Mouse (Mus musculus) inflammation-experienced regulatory T-cells, adult 6 months (primary cell): Measurements from ENCODE around the gene Max. TPM values are rescaled to one million over a fixed set of nuclear protein-coding genes. Genes with fewer than 3 reads are reported as not detected.

Source experiments
- ATAC-seq: one replicate; pipeline ENCODE4 v1.8.0; 2017
- polyA plus RNA-seq, 3 experiments: library from polyadenylated mRNA; unstranded; fragments of 100-300 nt; shearing (Covaris generic); gene quantifications; one replicate each; pipeline ENCODE4 v1.2.1; 2017

The Max gene
- polyA plus RNA-seq, 3 experiments from 2014 or later, result 39.5 to 114 (median 83.1) TPM

DNA sequence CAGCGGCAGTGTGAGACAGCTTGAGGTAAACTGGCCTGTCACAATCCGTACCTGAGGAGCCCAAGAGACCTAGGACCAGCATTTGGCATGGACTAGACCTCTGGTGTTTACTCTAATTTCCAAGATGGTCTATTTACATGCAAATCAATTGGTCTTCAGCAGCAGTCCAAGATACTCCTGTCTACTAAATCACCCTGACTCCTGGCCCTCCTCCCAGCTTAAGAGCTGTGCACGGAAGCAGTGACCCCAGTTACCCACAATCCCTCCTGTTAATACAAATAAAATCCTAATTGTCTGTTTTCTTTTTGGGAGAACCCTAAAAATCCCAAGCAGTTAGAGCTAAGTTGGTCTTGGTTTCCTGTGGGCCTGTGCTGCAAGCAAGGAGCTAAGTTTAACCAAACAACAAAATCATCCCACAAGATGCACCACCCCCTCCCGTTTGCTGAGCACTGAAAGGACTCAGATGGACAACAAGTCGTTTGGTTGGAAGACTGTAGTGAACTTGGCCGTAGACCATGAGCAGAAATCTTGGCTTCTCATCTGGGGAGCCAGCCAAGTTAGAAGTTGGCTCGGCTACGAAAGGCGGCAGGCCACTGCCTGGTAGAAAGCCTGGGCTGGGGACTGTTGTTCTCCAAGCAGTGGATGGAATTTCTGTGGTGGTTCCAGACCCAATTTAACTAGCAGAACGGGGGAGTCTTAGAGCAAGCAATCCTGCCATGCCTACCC, 7.1 kb downstream of the Max start:
- ATAC-seq, result no peak

DNA sequence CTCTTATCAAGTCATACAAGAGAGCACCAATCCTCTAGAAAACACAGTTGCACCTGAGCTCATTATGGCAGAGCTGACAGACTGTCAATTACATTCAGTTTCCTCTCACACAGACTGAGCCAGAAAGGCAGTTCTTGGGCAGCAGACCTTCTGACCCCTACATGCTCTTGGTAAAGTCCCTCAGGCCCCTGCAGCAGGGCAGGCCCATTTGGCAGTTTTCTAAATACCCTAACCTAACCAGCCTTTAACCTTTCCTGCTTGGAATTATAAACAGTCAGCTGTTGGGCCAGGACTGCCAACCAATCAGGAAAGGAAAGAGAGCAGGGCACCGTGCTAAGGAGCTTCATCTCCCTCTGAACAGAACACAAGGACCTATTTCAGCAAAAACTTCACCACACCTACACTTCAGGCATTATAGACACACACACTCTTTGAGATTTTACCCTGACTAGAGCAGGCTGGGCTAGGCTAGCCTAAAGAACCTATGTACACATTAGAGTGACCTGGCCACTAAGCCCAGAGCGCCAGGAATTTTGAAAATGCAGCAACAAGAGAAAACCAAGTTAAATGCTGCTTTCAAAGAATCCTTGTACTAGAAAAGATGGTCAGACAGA, 8.1 kb downstream of the Max start:
- ATAC-seq, result no peak

DNA sequence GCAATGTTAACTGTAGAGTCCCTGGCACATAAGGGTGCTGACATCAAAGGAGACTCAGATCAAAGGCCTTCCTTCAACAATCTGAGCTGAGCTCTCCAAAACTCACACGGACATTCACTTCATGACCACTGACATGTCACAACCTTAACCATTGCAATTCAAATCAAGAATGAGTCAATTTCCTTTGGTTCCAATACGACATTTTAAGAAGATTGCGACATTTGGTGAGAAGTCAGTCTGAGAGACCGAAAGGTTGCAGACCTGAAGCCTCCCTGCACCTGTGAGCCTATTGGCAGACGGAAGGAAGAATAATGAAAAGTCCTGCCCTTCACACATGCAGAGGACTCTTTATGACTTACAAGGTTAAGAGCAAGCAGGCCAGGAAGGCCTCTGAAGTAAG, 11.7 kb downstream of the Max start:
- peak; percentile 49 for ATAC-seq

DNA sequence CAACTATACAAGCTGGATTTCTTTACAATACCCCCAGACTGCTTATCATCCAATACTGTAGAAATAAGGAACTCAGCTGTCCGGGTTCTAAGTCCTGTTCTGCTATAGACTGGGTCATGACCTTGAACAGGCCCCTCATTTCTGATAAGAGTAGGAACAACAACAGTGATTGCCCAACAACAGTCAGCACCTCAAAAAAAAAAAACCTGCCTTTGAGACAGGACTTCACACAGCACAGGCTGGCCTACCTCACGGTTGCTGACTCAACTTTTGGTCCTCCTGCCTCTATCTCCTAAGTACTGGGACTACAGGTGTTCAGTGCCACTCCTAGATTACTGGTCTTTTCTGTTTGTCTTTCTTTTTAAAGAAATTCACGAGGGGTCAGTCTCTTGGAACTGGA, 13.2 kb downstream of the Max start:
- no peak for ATAC-seq

DNA sequence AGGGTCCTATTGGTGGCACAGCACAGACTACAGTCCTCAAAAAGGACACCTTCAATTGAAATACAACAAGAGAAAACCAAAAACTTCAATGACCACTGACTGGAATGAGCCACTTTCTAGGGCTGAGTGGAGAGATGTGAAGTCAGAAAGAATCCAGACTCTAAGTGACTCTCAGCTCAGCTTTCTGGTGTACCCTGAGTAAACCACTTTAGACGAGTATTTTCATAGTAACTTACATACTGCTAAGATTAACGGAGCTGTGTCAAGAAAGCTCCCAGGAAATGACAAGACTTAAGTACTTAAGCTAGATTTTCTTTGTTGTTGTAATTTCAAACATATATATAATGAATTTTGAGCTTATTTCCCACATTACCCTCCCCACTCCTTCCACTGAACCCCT, 13.8 kb downstream of the Max start:
- ATAC-seq, result no peak

DNA sequence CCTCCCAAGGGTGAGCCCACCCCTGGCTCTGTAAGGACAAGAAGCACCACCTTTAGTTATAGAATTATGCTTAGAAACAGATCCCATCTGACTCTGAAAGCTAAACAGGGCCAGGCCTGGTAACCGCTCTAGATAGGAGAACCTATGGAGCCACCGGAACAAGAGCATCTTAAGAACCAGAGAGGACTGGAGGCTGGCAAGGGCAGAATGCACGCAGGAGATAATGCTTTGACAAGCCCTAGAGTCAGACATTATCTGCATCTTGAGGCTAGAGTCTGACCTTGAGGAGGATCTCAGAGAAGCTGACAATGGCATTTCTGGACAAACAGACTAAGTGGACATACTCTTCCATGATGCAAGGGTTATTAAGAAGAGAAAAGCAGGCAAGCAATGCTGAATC, 14.5 kb downstream of the Max start:
- ATAC-seq, result no peak

DNA sequence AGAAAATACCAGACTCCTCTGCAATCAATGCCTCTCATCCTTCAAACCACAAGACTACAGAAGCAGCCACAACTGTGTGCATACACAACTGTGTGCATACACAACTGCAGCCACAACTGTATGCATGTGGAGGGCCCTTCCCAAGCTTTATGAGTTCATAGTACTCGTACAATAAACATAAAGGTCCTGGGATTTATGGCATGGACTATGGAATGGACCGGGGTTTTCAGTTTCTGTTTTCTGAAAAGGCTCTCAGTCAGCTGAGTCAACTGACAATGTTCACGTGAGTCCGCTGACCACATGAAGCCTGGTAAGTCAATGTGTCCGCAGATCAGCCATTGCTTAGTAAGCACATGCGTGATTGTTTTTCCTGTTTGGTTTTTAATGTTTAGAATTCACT, 18.5 kb downstream of the Max start:
- ATAC-seq, result no peak

DNA sequence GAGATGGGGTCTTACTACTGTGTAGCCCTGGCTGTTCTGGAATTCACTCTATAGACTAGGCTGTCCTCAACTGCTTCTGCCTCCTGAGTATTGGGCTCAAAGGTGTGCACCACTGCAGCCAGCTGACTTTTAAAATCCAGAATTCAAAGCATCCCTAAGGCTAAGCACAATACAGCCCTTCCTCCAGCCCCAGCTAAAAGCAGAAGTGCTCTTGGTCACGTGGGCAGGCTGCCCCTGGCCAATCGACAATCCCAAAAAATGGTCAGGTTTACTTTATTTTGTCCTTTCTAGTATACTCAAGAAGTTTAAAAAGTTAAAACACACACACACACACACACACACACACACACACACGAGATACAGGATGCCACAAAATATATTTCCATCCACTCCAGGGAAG, 19.0 kb downstream of the Max start:
- ATAC-seq, result no peak

DNA sequence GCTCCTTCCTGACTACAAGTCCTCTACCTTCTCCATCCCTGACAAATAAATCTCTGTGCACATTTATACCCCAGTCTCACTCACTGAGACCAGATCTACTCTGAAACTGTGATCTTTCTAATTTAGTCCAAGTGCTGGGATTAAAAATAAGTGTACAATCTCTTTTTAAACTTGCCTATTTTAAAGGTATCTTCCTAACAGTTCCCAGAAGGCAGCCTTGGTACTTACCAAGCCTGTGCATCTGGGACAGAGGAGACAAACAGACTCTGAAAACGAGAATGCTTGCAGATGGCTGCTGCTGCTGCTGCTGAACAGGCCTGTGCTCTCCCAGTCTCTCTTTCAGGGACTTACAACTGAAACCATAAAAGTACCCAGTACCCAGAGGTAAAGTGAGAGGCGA, 19.5 kb downstream of the Max start:
- no peak for ATAC-seq

DNA sequence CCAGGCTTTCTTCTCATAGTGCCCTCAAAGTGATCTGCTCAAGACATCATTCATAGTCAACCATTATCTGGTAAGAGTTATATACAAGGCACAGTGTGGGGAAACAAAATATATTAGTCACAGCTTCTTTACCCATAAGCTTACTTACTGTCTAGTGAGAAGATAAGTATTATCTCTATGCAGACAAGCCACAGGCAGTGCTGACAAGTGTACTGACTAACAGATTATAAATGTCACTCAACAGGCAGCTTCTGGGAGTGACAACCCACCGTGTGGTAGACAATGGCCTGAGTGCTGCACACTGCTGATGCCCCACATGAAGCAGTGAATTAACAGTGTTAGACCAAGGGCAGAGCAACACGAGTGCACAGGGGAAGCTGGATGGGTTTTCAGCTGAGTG, 20.5 kb downstream of the Max start:
- no peak for ATAC-seq

DNA sequence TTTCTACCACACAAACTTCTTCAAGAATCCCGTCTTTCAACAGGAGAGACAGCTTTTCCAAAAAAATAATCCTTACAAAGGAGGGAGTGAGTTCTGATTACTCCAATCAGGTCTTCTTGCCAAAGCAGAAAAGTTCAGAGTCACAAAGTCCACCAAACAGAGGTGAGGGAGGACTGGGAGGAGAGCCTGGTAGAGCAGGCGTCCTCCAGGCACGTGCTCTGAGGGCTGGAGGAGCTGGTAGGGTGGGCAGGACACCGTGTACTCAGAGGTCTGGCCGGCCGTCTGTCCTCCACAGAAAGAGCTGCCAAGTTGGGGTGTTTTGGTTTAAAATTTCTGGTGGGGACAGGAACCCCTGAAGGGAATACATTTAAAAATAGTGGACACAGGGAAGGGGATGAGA, 24.0 kb downstream of the Max start:
- ATAC-seq, result no peak

DNA sequence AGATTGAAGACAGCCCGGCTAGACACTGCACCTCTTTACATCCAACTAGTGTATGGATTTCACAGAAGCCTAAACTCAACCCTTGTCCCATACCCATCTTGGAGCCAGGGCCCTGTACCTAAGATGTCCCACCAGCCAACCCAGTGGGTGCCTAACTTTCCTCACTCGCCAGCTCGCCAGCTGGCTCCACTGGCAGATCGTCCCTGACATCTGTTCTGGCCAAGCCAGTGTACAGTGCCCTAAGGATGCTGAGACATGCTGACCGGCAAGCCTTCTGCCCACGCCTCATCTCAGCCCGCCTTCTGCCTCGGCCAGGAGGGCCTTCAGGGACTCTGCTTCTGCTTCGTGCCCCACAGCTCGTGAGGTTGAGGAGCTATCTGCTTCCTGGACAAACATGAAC, 25.8 kb downstream of the Max start:
- no peak for ATAC-seq

DNA sequence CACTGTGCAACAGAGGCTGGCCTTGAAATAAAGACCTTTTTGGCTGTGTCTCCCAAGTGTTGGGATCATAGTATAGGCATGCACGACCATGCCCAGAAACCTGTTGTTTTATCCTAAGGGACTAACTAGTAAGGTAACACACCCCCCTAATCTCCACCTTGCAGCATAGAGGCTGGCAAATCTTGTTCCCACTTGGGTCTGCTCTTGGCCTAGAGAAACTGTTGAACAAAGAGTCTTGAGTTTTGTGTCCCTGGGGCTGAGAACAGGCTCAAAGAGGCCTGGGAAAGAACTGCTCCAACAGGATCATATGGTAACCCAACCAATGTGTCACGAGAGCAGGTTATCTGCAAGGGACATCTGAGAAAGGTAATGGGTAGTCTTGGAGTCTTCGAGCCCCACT, 27.6 kb downstream of the Max start:
- ATAC-seq, result no peak

DNA sequence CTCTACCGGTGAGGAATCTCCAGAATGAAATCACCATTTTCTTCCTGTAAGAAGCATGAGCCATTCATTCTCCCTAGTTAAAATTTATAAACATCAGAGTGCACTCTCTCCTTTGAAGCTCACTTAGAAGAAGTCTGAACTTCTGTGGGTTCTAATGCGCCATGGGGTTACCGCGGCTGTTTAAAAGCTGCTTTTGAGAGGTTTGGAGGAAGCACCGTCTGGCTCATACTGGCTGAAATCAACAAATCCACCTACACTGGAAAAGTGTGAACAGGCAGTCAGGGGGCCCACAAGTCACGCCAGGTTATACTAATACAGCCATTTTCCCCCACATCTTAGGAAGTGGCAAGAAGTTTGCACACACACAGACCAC, 29.3 kb downstream of the Max start:
- peak; percentile 17 for ATAC-seq

DNA sequence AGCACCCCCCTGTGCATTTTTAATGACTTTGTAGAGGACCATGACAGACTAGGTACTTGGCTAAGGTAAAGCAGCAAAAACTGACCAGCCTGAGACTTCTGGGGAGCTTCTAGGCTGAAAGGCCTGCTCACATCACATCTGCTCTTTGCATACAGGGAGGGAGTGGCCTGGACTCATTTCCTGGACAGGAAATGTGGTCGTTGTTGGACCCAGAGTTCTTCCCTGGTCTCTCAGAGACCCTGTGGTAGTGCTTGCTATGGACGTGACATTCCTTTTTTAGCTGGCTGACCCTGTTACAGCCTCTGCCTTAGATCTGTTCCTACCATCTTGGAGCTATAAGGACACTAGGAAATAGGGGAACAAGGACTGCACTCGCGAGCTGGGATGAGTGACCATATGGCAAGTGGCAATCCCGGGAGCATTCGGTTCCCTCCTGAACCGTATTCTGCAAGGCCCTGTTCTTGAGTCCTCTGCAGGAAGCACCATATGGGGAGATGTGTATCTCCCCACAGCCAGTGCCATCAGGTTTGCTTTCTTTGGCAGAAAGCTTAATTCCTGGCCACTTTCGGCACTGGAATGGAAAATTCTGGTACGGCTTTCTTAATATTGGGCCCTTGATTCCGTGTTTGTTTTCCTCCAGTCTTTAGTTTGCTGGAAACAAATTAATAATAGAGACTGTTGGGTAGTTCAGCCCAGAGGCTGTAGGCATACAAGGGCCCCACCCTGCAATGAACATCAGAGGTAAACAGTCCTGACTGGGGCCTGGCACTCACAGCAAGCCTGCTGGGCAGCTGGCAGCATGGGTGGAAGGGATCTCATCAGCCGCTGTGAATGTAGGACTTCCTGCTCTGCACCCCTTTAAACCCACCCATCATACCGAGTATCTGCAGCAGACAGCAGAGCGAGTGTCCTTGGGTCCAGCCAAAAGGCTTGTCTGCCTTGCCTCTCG, 30.0 kb downstream of the Max start:
- no peak for ATAC-seq

DNA sequence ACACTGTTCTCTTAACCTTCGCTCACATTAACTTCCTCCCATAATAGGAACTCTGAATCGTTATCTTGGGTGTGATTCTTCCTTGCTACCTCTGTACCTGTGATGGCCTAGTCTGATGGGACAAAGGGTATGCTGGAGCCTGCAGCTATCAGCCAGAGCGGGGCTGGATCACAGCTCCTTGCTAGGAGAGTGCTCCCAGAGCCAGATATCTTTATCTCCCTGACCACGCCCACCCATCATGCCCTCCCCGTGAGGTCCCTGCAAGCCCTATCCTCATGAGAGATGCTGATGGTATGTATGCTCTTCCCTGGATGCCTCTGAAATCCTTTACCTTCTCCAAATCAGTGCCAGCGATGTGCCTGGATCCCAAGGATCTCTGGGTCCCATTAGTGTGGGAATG, 31.8 kb downstream of the Max start:
- no peak for ATAC-seq

DNA sequence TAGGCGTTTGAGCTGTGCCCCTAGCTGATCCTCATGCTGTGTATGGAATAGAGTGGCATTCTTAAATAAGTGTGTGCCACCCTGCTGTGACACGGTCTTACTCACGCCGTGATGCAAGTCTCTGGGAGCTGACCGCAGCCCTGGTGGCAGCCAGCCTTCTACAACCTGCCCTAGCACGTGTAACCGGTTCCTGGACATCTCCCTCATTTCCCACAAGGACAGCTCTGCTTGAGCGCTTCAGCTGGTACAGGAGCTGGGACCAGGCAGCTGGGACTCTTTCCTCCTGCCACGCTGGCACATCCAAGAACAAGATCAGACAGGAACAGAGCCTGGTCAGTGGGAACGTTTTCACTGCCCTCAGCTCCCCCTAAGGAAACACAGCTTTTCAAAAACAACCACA, 34.5 kb downstream of the Max start:
- ATAC-seq, result no peak

DNA sequence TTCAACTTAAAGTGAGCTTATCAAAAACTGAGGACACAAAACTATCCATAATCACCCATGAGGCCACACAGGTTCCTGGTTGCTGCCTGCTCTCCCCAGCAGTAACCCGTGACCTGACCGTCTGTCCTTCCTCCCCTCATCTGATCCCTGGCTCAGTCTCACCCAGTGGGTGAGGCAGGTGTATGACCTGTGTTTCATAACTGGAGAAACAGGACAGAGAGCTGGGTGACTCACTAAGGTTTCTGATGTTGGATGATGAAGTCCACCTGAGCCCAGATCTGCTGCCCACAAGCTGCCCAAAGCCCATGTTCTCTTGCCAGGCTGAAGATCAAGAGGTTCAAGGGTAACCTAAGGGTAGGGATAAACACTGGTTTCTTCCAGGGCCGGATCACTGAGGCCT, 35.0 kb downstream of the Max start:
- no peak for ATAC-seq

DNA sequence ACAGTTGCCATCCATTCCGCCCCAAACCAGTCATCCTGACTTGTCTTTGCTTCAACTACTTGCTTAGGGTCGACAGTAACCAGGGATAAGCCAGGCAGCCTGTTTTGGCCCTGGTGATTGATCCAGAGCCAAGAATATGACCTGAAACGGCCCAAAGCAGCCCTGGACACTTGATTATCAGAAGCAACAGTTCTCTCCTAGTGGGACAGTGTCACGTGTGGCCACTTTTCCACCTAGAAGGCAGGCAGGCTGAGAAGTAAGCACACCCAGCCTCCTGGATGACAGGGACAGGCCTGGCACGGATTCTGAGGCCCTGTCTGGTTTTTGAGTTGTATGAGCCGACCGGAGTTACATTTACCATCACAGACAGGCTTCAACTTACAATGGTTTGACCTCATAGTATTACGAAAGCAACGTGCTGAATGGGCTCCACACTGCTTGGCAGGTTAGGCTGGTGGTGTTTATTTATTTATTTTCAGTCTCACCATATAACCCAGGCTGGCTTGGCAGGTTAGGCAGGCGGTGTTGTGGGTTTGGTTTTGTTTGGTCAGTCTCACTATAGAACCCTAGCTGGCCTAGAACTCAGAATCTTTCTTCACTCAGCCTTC, 35.6 kb downstream of the Max start:
- no peak for ATAC-seq

DNA sequence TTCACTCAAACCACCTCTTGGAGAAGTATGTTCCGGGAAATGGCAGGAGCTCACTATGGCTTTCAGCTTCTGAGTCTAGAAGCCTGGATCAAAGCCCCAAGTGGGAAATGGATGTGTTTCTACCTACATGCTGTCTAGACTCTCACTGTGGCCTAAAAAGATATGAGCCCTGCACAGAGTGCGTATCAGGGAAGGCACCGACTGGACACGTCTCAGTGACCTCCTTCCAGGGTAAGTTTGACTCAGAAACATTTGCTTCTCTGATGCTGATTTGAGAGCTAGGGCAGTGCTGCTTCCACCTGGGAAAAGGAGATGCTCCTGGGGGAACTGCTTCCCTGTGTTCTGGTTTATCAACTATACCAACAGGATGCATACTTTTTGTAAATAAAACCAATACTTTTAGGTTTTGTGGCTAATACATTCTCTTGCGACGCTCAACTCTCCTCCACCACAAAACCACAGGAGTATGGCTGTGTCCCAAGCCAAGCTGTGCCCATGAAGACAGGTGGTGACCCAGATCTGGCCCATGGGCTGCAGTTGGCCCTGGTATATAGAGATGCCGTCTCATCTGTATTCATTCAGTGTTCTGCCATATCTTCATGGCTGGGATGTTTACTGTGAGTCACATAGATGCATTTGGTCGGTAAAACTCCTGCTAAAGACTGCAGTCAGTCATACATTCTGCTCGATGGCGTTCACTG, 36.9 kb downstream of the Max start:
- no peak for ATAC-seq

DNA sequence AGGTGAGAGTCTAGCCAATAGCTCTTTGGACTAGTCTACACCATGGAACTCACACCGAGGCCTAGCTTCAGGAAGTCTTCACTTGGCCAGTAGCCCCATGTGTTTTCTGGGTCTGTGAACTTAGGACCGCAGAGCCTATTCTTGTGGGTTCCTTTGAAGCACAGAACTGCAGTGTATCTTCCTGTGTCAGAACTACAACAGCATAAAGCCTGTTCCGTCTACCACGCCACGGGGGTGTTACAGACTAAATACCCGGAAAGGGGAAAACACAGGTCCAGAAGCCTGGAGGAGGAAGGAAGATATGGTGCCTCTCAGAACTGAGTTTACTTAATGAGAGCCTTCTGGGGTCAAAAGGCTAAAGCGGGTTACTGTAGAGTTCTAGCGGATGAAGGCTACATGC, 38.9 kb downstream of the Max start:
- ATAC-seq, result peak; percentile 73

DNA sequence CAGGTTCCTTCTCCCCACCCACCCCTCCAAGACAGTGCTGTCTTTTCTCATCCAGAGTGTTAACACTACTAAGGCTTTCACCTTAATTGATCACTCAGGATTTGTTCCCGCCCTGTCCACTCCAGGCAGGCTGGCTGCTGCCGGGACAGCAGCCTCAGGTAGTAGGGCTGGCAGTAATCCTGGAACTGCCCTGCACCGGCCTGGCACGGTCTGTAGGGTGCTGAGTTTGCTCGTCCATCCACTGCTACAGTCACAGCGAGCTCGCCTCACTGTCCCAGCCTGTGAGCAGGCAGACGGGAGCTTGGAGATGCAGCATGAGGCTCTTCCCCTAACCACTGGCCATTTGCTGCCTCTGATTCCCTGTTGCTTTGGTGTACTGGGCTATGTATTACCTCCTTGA, 41.0 kb downstream of the Max start:
- ATAC-seq, result no peak

DNA sequence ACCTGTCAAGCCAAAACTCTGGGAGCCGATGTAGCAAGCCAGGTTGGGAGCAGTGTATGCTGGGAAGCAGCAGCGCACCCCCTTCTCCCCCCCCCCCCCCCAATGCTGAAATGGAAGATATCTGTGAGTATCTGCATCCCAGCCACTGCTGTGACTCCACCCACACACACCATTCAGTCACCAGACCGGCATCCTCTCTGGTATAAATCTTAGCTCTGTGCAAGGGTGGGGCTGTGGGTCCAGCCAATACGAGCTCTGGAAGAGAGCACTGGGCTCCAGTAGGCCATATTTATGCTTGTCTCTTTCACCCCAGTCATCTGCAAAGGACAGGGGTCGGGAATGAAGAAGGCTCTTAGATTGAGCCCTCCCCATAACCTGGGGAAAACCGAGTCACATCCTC, 41.6 kb downstream of the Max start:
- ATAC-seq, result no peak
